Mouse (Mus musculus) lung, postnatal 36 days (tissue): ENCODE results near the gene Pbsn.
"Not testable (repeated sequence)": the region's sequence is repeated elsewhere in the genome, so short reads cannot be mapped to it uniquely, and the experiment has no call there.

Source experiments
- DNase-seq: peaks from one replicate; pipeline ENCODE4 v3.0.0; 2022; ENCODE audit warnings: mixed read lengths

Pbsn gene

DNA sequence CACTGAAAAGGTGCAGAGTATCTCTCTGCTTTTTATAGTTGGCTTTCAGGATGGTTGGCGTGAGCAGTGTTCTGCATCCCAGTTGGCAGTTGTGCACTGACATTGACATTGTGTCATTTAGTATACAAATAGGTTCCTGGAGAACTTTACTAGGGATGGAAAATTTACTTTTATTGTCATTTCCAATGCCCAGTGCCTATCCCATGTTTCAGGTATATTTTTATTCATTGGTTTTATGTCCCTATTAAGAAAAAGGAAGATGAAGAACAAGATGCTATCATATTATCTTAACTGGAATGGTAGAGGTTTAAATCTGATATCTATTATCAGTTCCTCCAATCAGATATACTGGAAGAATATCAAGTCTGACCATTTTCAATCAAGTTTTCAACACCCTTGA is at the start of gene Pbsn:
TSS of gene Pbsn (minus strand) at position 101 of the 400 bp plus-strand sequence.
- DNase-seq, result no peak

DNA sequence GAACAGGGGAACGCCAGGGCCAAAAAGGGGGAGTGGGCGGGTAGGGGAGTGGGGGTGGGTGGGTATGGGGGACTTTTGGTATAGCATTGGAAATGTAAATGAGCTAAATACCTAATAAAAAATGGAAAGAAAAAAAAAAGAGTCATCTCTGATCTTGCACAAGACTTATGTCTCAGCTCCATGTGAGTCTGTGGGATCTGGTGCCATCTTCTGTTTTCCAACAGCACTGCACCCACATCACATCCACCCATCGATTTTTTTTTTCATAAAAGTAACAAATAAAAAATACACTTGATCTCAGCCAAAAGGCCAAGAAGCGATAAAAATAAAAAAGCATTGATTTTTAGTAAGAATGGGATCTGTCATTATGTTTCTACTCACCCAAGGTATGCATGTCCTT is 26.6 kb upstream of the Pbsn start:
- not testable (repeated sequence) for DNase-seq

DNA sequence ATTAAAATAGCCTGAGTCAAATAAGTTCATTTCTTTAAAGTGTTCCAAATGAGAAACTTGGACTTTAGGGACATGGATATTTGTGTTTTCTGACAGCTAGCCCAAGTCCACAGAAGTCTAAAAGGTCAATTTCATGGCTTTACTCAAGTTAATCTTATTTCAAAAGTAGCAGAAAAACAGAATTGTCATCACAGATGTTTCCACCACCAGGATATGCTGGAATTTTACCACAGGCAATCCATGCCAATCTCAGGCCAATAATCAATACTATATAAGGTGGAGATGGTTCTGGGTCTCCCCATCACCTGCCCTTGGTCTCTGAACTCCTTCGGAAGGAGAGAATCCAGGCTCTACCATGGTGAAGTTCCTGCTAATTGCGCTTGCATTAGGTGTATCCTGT is 11.0 kb upstream of the Pbsn start, which contains the start of gene Gm14744:
TSS of gene Gm14744 (plus strand) at position 301 of the 400 bp plus-strand sequence.
- not testable (repeated sequence) for DNase-seq

GRCm38 (mm10) chrX:77812031-77812430 is 41.4 kb downstream of the Pbsn start:
- DNase-seq, result no peak

GRCm38 (mm10) chrX:77810608-77811206 is 42.7 kb downstream of the Pbsn start:
- peak; percentile 87 for DNase-seq

DNA sequence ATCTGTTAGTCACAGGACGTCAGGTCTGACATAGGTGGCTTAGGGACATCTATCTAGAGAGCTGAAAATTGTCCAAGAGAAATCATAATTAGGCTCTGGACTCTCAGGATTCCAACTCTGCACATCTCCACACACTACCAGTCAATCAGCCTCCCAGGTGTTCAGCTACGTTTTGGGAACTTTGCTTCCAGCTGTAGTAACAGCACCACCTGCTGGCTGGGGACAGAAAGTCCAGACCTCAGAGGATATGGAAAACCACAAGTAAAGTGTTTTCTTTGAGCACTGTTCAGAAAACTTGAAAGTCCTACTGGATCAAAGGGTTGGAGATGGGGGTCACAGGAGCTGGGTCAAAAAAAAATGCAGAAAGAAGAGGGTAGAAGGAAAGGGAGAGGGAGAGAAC is 44.8 kb downstream of the Pbsn start:
- peak; percentile 63 for DNase-seq

GRCm38 (mm10) chrX:77802293-77802692 is 51.1 kb downstream of the Pbsn start:
- no peak for DNase-seq

- DNase-seq, result no peak
Observed at GRCm38 (mm10) chrX:77801543-77801942, 51.9 kb downstream of the Pbsn start.

DNA sequence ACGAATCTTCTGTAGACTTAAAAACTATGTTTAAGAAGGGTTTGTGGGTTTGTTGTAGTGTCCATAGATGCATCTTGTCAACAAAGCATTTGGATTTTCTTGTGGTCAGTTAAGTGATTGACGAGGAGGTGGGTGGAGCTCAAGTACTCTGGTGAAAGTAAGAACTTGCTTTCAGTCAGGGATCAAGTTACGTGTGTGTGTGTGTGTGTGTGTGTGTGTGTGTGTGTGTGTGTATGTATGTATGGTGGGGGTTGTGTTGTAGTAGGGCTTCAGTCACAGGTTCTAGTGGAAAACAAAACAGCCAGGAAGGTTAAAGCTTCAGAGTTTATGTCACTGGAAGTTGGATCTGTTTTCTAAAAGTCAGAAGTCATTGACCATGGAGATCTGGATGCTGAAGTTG is 53.9 kb downstream of the Pbsn start:
- peak; percentile 17 for DNase-seq

DNA sequence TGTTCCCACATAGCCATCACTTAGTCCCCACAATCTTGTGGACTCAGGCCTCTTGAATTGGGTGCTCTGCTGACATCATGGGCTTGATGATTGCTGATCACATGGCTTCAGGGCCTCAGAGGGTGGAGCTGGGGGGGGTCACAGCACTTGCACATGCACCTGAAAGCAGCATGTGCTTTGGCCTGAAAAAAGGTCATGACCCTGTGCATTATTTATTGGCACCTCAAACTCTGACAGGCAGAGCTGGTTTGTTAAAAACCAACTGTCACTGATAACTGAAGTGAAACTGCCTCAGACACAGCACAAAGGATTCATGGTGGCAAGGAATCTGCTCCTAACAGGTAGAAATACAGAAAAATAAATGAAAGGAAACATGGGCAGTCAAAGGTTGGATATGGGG is 55.6 kb downstream of the Pbsn start:
- no peak for DNase-seq

- DNase-seq, result no peak
Observed at GRCm38 (mm10) chrX:77796916-77797315, 56.5 kb downstream of the Pbsn start.

DNA sequence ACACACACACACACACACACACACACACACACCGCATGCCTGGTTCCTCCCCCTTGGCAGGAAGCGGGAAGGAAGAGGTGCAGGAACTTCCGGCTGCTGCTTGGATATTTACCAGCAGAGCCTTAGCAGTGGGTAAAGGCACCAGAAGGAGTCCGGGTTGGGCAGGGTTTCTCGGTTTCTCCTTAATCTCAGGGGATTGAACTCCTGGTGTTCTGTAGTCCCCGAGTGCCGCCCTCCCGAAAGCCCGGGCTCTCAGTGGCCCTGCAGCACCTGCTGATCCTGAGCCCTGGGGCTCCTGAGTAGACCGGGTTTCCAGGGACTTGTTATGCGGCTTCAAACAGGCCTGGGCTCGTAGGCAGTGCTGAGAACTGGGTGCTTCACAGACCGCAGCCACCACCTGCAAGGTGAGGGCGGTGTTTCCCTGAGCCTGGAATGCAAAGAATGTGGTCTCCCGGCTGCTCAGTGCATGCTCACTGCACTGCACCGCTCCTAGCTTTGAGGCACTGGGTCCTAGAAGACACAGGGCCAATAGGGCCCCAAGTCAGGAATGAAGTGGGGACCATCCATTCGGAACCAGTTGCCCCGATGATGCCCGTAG is 57.1 kb downstream of the Pbsn start, which contains the start of gene Prkx:
TSS of gene Prkx (minus strand) at position 41 of the 598 bp plus-strand sequence.
- DNase-seq, result peak; percentile 49

- peak; percentile 95 for DNase-seq
Observed at GRCm38 (mm10) chrX:77795858-77796174, 57.6 kb downstream of the Pbsn start.

- peak; percentile 31 for DNase-seq
Observed at GRCm38 (mm10) chrX:77794962-77795857, 58.2 kb downstream of the Pbsn start.

DNA sequence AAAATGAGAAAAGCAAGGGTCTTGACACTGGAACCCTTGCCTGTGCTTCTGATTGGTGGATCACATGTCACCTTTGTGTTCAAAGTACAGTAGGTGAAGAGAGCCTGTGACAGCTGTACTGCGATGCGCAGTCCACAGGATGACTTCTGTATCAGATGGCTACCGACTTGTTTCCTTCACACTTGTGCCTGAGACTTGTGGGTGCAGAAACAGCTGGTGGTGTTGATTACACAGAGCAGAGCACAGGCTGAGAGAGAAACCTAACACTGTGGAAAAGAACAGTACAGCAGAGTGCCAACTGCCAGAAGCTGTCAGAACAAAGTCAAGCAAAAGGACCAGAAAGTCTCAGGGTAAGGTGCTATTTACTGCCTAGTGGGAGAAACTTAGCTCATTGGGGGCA is 64.7 kb downstream of the Pbsn start:
- no peak for DNase-seq
